Mouse (Mus musculus): Measurements from ENCODE around the gene Fam92b.

GRCm38 (mm10) chr8:120178124-120178514 is 853 bp upstream of the Fam92b start:
- no peak for TF ChIP-seq CTCF (conservative IDR thresholded peaks at IDR 0.05; ENCODE audit: low read length)
- no peak for TF ChIP-seq POU5F1 (IDR thresholded peaks at IDR 0.05; ENCODE audit: borderline replicate concordance, low read length)

Data from E14TG2a.4 (cell line).